Mouse (Mus musculus): ENCODE measurements at regions not wholly inside any gene's neighbourhood (a gene's known extent, or its start where the extent isn't known, plus 50 kb on each side); places are given as distances from the start of the nearest gene placed in this dataset.

- H3K36me3 ChIP-seq = no peaks in the 10 kb centered on the region
- no peak overlapping the region for H3K4me3 ChIP-seq
- ATAC-seq (ENCODE audit: low FRiP score) = no peak
- H3K4me1 ChIP-seq (replicated peaks) = peaks cover 12% of the 10 kb centered on the region
- no peak overlapping the region for H3K4me2 ChIP-seq
- H3K9me3 ChIP-seq = no peaks in the 10 kb centered on the region
- H3K27me3 ChIP-seq = no peaks in the 10 kb centered on the region
- no peak overlapping the region for H3K9ac ChIP-seq
- no peak overlapping the region for H3K27ac ChIP-seq
- WGBS = 93% methylated on average over 2 of the region's 2 CpGs
Observed at GRCm38 (mm10) chr14:70839126-70839525, 239.5 kb upstream of the Fam160b2 start.

GRCm38 (mm10) chr14:70837528-70837927 lies 237.9 kb upstream of the Fam160b2 start:
- H3K27ac ChIP-seq = no peak overlapping the region
- WGBS = 3% methylated on average over 6 of the region's 6 CpGs
- H3K4me1 ChIP-seq (replicated peaks) = peaks cover 12% of the 10 kb centered on the region
- H3K36me3 ChIP-seq = no peaks in the 10 kb centered on the region
- H3K27me3 ChIP-seq = no peaks in the 10 kb centered on the region
- no peak overlapping the region for H3K4me3 ChIP-seq
- H3K9ac ChIP-seq = no peak overlapping the region
- ATAC-seq (ENCODE audit: low FRiP score) = peak; percentile 32; the same call in 1 of the 2 replicates
- H3K4me2 ChIP-seq = 0 out of 2 replicates have a peak overlapping the region, but pooled peaks have one; percentile 19
- H3K9me3 ChIP-seq = no peaks in the 10 kb centered on the region

- no peaks in the 10 kb centered on the region for H3K27me3 ChIP-seq
- H3K4me2 ChIP-seq = no peak overlapping the region
- no peaks in the 10 kb centered on the region for H3K36me3 ChIP-seq
- H3K4me3 ChIP-seq = no peak overlapping the region
- H3K4me1 ChIP-seq (replicated peaks) = peaks cover 12% of the 10 kb centered on the region
- no peak overlapping the region for H3K27ac ChIP-seq
- H3K9ac ChIP-seq = no peak overlapping the region
- 60% methylated on average over 5 of the region's 5 CpGs for WGBS
- no peaks in the 10 kb centered on the region for H3K9me3 ChIP-seq
- no peak for ATAC-seq (ENCODE audit: low FRiP score)
Observed at GRCm38 (mm10) chr14:70833238-70833637, 233.6 kb upstream of the Fam160b2 start.

- no peak overlapping the region for H3K4me3 ChIP-seq
- H3K4me1 ChIP-seq (replicated peaks) = peaks cover 7% of the 10 kb centered on the region
- no peak overlapping the region for H3K9ac ChIP-seq
- no peak overlapping the region for H3K27ac ChIP-seq
- no peak overlapping the region for H3K4me2 ChIP-seq
- no peaks in the 10 kb centered on the region for H3K9me3 ChIP-seq
- 67% methylated on average over 16 of the region's 16 CpGs for WGBS
- ATAC-seq (ENCODE audit: low FRiP score) = no peak
- no peaks in the 10 kb centered on the region for H3K36me3 ChIP-seq
- no peaks in the 10 kb centered on the region for H3K27me3 ChIP-seq
Observed at GRCm38 (mm10) chr14:70832462-70833212, 233.0 kb upstream of the Fam160b2 start.

- H3K4me3 ChIP-seq = no peak overlapping the region
- H3K27ac ChIP-seq = no peak overlapping the region
- no peak for ATAC-seq (ENCODE audit: low FRiP score)
- WGBS = 64% methylated on average over 3 of the region's 3 CpGs
- no peak overlapping the region for H3K4me2 ChIP-seq
- H3K27me3 ChIP-seq = no peaks in the 10 kb centered on the region
- no peaks in the 10 kb centered on the region for H3K36me3 ChIP-seq
- peaks cover under 1% of the 10 kb centered on the region for H3K4me1 ChIP-seq (replicated peaks)
- H3K9me3 ChIP-seq = no peaks in the 10 kb centered on the region
- no peak overlapping the region for H3K9ac ChIP-seq
Observed at GRCm38 (mm10) chr14:70832042-70832441, 232.4 kb upstream of the Fam160b2 start.

Data from hindbrain, embryonic 13.5 days (tissue).